8 mouse cellular contexts compared by ENCODE assay signal in genomic region chr1:165236321-165237298, GRCm38 (mm10). TPM values are rescaled to one million over a fixed set of nuclear protein-coding genes. Genes with fewer than 3 reads are reported as not detected.
DNase-seq lines count a peak whose midpoint lies in the region; ATAC-seq and TF ChIP-seq lines count a peak whose summit lies in the region.

Gene Tiprl (minus strand): TSS chr1:165236996.

- H3K4me2 ChIP-seq in heart, embryonic 12.5 days: peak within 1 kb of the TSS; percentile 98
- H3K4me2 ChIP-seq in kidney, postnatal 0 days (ENCODE audit: low read length): peak within 1 kb of the TSS; percentile 84
- peak within 1 kb of the TSS; percentile 95 for H3K4me2 ChIP-seq in liver, embryonic 11.5 days
- peak within 1 kb of the TSS; percentile 92 for H3K4me2 ChIP-seq in stomach, embryonic 14.5 days (replicated peaks; ENCODE audit: low read depth, low read length)

- peak; percentile 98 for ATAC-seq in erythroid progenitor cell, adult 5-6 weeks (replicated peaks; ENCODE audit: low FRiP score, poor library complexity, severe bottlenecking)
- ATAC-seq in heart, embryonic 12.5 days (ENCODE audit: insufficient number of reproducible peaks, low FRiP score): peak; percentile 100
- ATAC-seq in kidney, postnatal 0 days (replicated peaks; ENCODE audit: low FRiP score, low read depth): peak; percentile 99
- peak; percentile 99 for ATAC-seq in liver, embryonic 11.5 days (replicated peaks; ENCODE audit: low FRiP score)
- ATAC-seq in stomach, embryonic 14.5 days (ENCODE audit: insufficient number of reproducible peaks, insufficient read depth, low FRiP score, low read depth): peak; percentile 99

- no peaks in the 10 kb centered on the region for H3K36me3 ChIP-seq in heart, embryonic 12.5 days
- H3K36me3 ChIP-seq in kidney, postnatal 0 days (ENCODE audit: insufficient read depth, low read length): no peaks in the 10 kb centered on the region
- H3K36me3 ChIP-seq in liver, embryonic 11.5 days (ENCODE audit: control insufficient read depth, insufficient read depth, low read length): no peaks in the 10 kb centered on the region
- H3K36me3 ChIP-seq in stomach, embryonic 14.5 days (ENCODE audit: control insufficient read depth, insufficient read depth, low read length): no peaks in the 10 kb centered on the region

- peak within 1 kb of the TSS; percentile 79 for H3K4me3 ChIP-seq in heart, embryonic 12.5 days
- peak within 1 kb of the TSS; percentile 76 for H3K4me3 ChIP-seq in kidney, postnatal 0 days (replicated peaks; ENCODE audit: low read depth, low read length)
- peak within 1 kb of the TSS; percentile 82 for H3K4me3 ChIP-seq in liver, embryonic 11.5 days (ENCODE audit: low read depth, low read length)
- peak within 1 kb of the TSS; percentile 72 for H3K4me3 ChIP-seq in stomach, embryonic 14.5 days (ENCODE audit: low read depth, low read length)

- H3K27ac ChIP-seq in heart, embryonic 12.5 days (ENCODE audit: poor library complexity, severe bottlenecking): peak within 1 kb of the TSS; percentile 98
- H3K27ac ChIP-seq in kidney, postnatal 0 days: peak within 1 kb of the TSS; percentile 89
- peak within 1 kb of the TSS; percentile 92 for H3K27ac ChIP-seq in liver, embryonic 11.5 days (ENCODE audit: low read depth, low read length)
- peak within 1 kb of the TSS; percentile 90 for H3K27ac ChIP-seq in stomach, embryonic 14.5 days (ENCODE audit: low read length)

- peak; percentile 98 for DNase-seq in CD4-positive helper T cell, adult 2 months (ENCODE audit: low read depth, low spot score)
- DNase-seq in brain, embryonic 18.5 days (ENCODE audit: low read depth, low spot score): peak; percentile 93
- peak; percentile 98 for DNase-seq in kidney, postnatal 0 days (ENCODE audit: low spot score)
- peak; percentile 92 for DNase-seq in liver, embryonic 11.5 days (ENCODE audit: low spot score)
- peak; percentile 97 for DNase-seq in naive thymus-derived CD4-positive, alpha-beta T cell, adult 2 months (ENCODE audit: low read depth)

- no peaks in the 10 kb centered on the region for H3K9me3 ChIP-seq in heart, embryonic 12.5 days (replicated peaks)
- H3K9me3 ChIP-seq in kidney, postnatal 0 days (replicated peaks; ENCODE audit: low read length): no peaks in the 10 kb centered on the region
- no peaks in the 10 kb centered on the region for H3K9me3 ChIP-seq in liver, embryonic 11.5 days (ENCODE audit: control insufficient read depth, low read length)
- no peaks in the 10 kb centered on the region for H3K9me3 ChIP-seq in stomach, embryonic 14.5 days (ENCODE audit: control insufficient read depth, low read depth, low read length)

- TF ChIP-seq CTCF in kidney, postnatal 0 days (IDR thresholded peaks at IDR 0.05; ENCODE audit: low read depth): peak; percentile 14; the same call in 1 of the 2 replicates

- peak within 1 kb of the TSS; percentile 94 for H3K9ac ChIP-seq in heart, embryonic 12.5 days
- H3K9ac ChIP-seq in kidney, postnatal 0 days (ENCODE audit: low read depth, low read length): peak within 1 kb of the TSS; percentile 77
- H3K9ac ChIP-seq in liver, embryonic 11.5 days (ENCODE audit: low read depth, low read length): peak within 1 kb of the TSS; percentile 77
- peak within 1 kb of the TSS; percentile 66 for H3K9ac ChIP-seq in stomach, embryonic 14.5 days (replicated peaks; ENCODE audit: low read depth, low read length)

- H3K4me1 ChIP-seq in heart, embryonic 12.5 days (replicated peaks): peaks cover 18% of the 10 kb centered on the region
- peaks cover 5% of the 10 kb centered on the region; the same call in 1 of the 2 replicates for H3K4me1 ChIP-seq in kidney, postnatal 0 days (replicated peaks; ENCODE audit: insufficient read depth, low read length)
- H3K4me1 ChIP-seq in liver, embryonic 11.5 days (replicated peaks; ENCODE audit: control insufficient read depth, insufficient read depth, low read length): peaks cover 9% of the 10 kb centered on the region
- peaks cover 13% of the 10 kb centered on the region; the same call in 1 of the 2 replicates for H3K4me1 ChIP-seq in stomach, embryonic 14.5 days (ENCODE audit: control insufficient read depth, insufficient read depth, low read length)

- no peaks in the 10 kb centered on the region for H3K27me3 ChIP-seq in heart, embryonic 12.5 days (replicated peaks)
- no peaks in the 10 kb centered on the region for H3K27me3 ChIP-seq in kidney, postnatal 0 days (ENCODE audit: insufficient read depth, low read length)
- no peaks in the 10 kb centered on the region for H3K27me3 ChIP-seq in liver, embryonic 11.5 days (replicated peaks; ENCODE audit: control insufficient read depth, insufficient read depth, low read length)
- no peaks in the 10 kb centered on the region for H3K27me3 ChIP-seq in stomach, embryonic 14.5 days (ENCODE audit: control insufficient read depth, insufficient read depth, low read length)

- WGBS in heart, embryonic 12.5 days: under 1% methylated on average over 75 of the region's 76 CpGs
- under 1% methylated on average over 76 of the region's 76 CpGs for WGBS in kidney, postnatal 0 days
- WGBS in liver, embryonic 11.5 days: under 1% methylated on average over 76 of the region's 76 CpGs
- under 1% methylated on average over 76 of the region's 76 CpGs for WGBS in stomach, embryonic 14.5 days

RNA-seq across cellular contexts. Expression of gene Tiprl, which starts in this region (rescaled TPM):
- total RNA-seq in erythroid progenitor cell, adult 5-6 weeks (2015; ENCODE audit: low replicate concordance): 23.8 and 31.9 TPM in 2 replicates
- total RNA-seq in erythroid progenitor cell, adult 5-6 weeks (2017; ENCODE audit: low replicate concordance): 27.5 and 53.9 TPM in 2 replicates
- 89.7 and 92.2 TPM in 2 replicates for polyA plus RNA-seq in heart, embryonic 12.5 days (2016; fragmentation: Nextera tagmentation; extraction: Ambion mirVana)
- 100 and 103 TPM in 2 replicates for polyA plus RNA-seq in kidney, postnatal 0 days (2015; fragmentation: Nextera tagmentation; extraction: Ambion mirVana)
- 73.0 and 90.6 TPM in 2 replicates for polyA plus RNA-seq in liver, embryonic 11.5 days (2014; fragmentation: Nextera tagmentation; extraction: Ambion mirVana)
- polyA plus RNA-seq in stomach, embryonic 14.5 days (2014; fragmentation: Nextera tagmentation; extraction: Ambion mirVana): 86.7 and 97.6 TPM in 2 replicates

Comparison
In these comparisons a context has a peak if more than half of its experiments do, and no peak if none do; other contexts are left out.
1. Peak in every context shown above with its lines: DNase-seq, ATAC-seq, H3K4me3 ChIP-seq and H3K27ac ChIP-seq.